Mouse (Mus musculus) ES-Bruce4 (cell line): ENCODE data around the gene Pla2g10.

Experiments used
- CTCF ChIP-seq: IDR thresholded peaks from one replicate; pipeline ENCODE4 v1.8.1; 2011; ENCODE audit warnings: low read depth, low read length
- EP300 ChIP-seq: IDR thresholded peaks from 2 replicates; pipeline ENCODE4 v1.6.1; 2011; ENCODE audit warnings: low read depth, low read length; ENCODE audit not compliant: insufficient read depth

DNA sequence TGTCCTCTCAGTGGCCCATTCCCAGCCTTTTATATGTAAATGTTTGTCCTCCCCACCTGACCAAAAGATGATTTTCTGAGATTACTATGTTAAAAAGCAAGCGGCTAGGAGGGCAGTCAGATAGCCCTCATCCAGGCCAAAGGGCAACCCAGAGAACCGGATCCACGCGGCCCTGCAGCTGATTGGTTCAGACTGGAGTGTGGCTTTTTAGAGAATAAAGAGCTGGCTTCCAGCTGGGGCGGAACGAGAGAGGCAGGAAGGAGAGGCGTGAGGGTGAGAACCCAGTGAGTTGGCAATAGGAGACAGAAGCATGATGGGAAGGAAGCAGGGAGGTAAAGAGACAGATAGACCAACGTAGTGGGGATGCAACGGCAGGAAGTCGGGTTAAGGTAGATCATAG is 7.8 kb downstream of the Pla2g10 start:
- TF ChIP-seq CTCF (no peak), EP300 (no peak)
